Mouse (Mus musculus) midbrain, embryonic 11.5 days (tissue): ENCODE data around the gene Cytip. TPM values are rescaled to one million over a fixed set of nuclear protein-coding genes. Genes with fewer than 3 reads are reported as not detected.

Experiments used
- ATAC-seq: fragments of 200-750 bp; cut with Nextera tagmentation; 2 replicates; pipeline ENCODE4 v1.8.0; 2017; ENCODE audit warnings: moderate TSS enrichment, moderate library complexity; ENCODE audit not compliant: low FRiP score
- DNase-seq: peaks from one replicate; pipeline ENCODE4 v3.0.0; 2015; ENCODE audit warnings: low spot score; ENCODE audit errors: missing footprints
- H3K27ac ChIP-seq: fragments of 300-500 bp; sonication (generic); 2 replicates; pipeline ENCODE4 v1.5.1; 2014; ENCODE audit warnings: low read depth, low read length
- H3K27me3 ChIP-seq: fragments of 300-500 bp; sonication (generic); 2 replicates; pipeline ENCODE4 v1.6.1; 2014; ENCODE audit warnings: mild to moderate bottlenecking, low read length, moderate library complexity, mixed read lengths; ENCODE audit not compliant: control insufficient read depth, insufficient read depth
- H3K36me3 ChIP-seq: fragments of 300-500 bp; sonication (generic); 2 replicates; pipeline ENCODE4 v1.6.1; 2014; ENCODE audit warnings: mild to moderate bottlenecking, low read length, moderate library complexity, mixed read lengths; ENCODE audit not compliant: control insufficient read depth, insufficient read depth
- H3K4me1 ChIP-seq: fragments of 300-500 bp; sonication (generic); 2 replicates; pipeline ENCODE4 v1.6.1; 2014; ENCODE audit warnings: low read length; ENCODE audit not compliant: control insufficient read depth, insufficient read depth
- H3K4me2 ChIP-seq: fragments of 300-500 bp; sonication (generic); 2 replicates; pipeline ENCODE4 v1.6.1; 2014; ENCODE audit warnings: mild to moderate bottlenecking, moderate library complexity
- H3K4me3 ChIP-seq: fragments of 300-500 bp; sonication (generic); 2 replicates; pipeline ENCODE4 v1.5.1; 2014; ENCODE audit warnings: low read depth, low read length
- H3K9ac ChIP-seq: fragments of 300-500 bp; sonication (generic); 2 replicates; pipeline ENCODE4 v1.6.1; 2014; ENCODE audit warnings: low read length
- H3K9me3 ChIP-seq: fragments of 300-500 bp; sonication (generic); 2 replicates; pipeline ENCODE4 v1.6.1; 2016; ENCODE audit warnings: low read length; ENCODE audit not compliant: control insufficient read depth
- WGBS: fragments of 180-500 bp; shearing (Covaris S2); extraction: QIAGEN DNeasy Blood & Tissue Kit; methylation state at CpG from one replicate; pipeline ENCODE4 v1.1.7; 2014; 5-methylcytosine and 5-hydroxymethylcytosine counted together
- polyA plus RNA-seq: library from polyadenylated mRNA; unstranded; fragments of >200 nt; fragmentation: Nextera tagmentation; extraction: Ambion mirVana; gene quantifications from 2 replicates; pipeline ENCODE4 v1.2.1, GENCODE M21; 2014

Cytip gene
- polyA plus RNA-seq, 1 experiment from 2014 or later, result 0.34 TPM

DNA sequence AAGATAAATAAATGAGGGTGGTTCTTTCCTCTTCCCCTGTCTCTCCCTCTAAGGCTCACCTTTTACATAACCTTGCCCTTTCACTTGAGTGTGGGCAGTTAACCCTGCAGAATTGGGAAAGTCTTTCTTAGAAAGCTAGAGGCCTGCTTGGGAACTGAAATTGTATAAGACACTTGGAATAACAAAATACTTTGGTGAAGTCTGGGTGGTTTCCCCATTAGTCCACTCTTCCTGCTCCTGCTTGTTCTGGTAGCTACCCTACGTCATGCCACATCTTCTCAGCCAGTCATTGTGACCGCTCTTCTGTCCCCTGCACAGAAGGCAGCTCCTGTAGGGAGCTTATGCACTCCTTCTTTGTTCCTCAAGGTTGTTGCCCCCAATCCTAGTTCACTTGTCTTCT, 26.2 kb downstream of the Cytip start:
- Histone ChIP-seq H3K9ac (no peak overlapping the region), H3K36me3 (no peaks in the 10 kb centered on the region), H3K9me3 (no peaks in the 10 kb centered on the region), H3K4me1 (no peaks in the 10 kb centered on the region), H3K4me2 (no peak overlapping the region), H3K27me3 (no peaks in the 10 kb centered on the region), H3K4me3 (no peak overlapping the region), H3K27ac (no peak overlapping the region)
- DNase-seq (no peak), ATAC-seq (no peak)
- WGBS, result 81% methylated on average over 2 of the region's 2 CpGs

DNA sequence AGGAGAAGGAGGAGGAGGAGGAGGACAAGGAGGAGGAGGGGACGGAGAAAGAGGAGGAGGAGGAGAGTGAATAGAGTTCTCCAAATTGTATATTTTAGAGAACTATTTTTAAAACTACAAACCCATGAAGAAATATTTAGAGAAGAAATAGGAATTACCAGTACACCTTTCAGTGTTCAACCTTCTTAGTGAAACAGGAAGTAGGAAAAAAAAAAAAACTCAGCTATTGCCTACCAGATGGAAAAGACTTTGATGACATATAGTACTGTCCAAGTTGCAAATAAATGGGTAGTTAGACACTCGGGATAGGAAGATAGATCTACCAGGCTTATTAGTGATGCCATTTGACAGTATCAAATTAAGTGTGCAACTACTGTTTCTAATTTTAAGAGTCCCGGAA, 27.7 kb downstream of the Cytip start:
- Histone ChIP-seq H3K9ac (no peak overlapping the region), H3K4me2 (no peak overlapping the region), H3K4me3 (no peak overlapping the region), H3K4me1 (no peaks in the 10 kb centered on the region), H3K36me3 (no peaks in the 10 kb centered on the region), H3K27ac (no peak overlapping the region), H3K27me3 (no peaks in the 10 kb centered on the region), H3K9me3 (no peaks in the 10 kb centered on the region)
- WGBS, result 79% methylated on average over 3 of the region's 3 CpGs
- no peak for ATAC-seq
- DNase-seq, result no peak

DNA sequence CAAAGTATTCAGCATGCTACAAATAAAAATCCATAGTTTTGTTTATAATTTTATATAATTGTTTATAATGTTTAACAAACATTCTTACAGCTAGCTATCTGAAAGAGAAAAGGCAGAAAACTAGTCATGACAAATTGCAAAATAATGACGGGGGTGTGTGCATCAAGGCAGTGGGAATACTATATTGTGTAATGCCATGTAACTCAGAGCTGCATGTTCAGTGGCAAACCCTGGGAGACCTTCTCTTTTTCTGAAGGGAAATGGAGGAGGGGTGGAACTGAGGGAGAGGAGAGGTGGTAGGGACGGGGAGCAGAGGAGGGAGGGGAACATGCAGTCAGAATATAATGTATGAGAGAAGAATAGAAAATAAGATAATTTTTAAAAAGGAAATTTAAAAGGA, 28.6 kb downstream of the Cytip start:
- 90% methylated on average over 2 of the region's 2 CpGs for WGBS
- Histone ChIP-seq H3K27ac (no peak overlapping the region), H3K9me3 (no peaks in the 10 kb centered on the region), H3K27me3 (no peaks in the 10 kb centered on the region), H3K4me1 (no peaks in the 10 kb centered on the region), H3K4me2 (no peak overlapping the region), H3K9ac (no peak overlapping the region), H3K4me3 (no peak overlapping the region), H3K36me3 (no peaks in the 10 kb centered on the region)
- DNase-seq (no peak), ATAC-seq (no peak)

DNA sequence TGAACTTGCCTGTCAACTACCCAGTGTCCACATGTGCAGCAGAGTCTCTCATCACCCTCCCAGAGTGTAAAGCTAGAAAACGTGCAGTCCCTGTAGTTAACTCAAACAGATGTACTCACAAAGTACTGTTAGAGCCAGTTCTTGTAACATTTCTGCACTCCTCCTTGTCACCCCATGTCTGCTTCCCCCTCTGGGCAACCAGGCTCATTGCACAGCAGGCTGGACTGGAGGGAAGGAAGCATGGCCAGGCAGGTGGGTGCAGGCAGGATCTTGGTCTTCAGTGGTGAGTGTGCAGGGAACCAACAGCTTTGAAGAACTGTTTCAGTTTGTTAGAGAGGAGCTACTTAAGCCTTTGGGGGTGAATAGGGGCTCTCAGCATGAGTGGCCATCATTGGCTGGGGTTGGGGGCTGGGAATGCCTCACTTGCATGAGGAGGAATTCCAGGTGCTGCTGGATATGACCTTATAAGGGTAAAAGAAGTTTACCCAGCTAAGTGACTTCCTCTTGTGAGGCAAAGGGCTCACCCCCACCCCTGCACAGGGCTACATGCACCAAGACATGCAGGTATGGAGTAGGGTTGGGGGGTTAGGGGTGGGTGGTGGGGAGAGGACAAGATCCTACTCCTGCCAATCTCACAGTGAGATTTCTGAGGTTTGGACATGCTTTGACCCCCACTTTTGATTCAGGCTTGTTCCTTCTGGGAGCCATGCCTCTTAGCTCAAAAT, 31.7 kb downstream of the Cytip start:
- DNase-seq, result no peak
- WGBS, result 57% methylated on average over 1 of the region's 1 CpGs
- no peak for ATAC-seq

DNA sequence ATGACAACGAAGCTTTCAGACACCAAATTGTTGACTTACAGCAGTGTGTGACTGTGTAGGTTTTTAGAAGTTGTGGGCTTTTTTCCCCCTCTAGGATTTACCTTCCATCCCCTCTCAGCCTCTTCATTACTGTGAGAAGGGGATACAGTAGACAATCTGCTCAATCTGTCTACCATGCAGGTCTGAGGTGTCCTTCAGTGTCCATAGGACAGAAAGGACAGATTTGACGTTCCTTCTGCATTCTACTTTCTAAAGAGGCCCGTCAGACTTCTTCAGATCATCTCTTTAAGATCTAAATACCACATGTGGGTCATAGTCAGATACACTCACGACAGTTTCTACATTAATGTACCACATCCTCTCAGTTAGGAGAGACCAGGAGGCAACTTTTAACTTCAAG, 33.5 kb downstream of the Cytip start:
- Histone ChIP-seq H3K4me1 (no peaks in the 10 kb centered on the region), H3K27me3 (no peaks in the 10 kb centered on the region), H3K9me3 (no peaks in the 10 kb centered on the region), H3K36me3 (no peaks in the 10 kb centered on the region), H3K9ac (no peak overlapping the region), H3K27ac (no peak overlapping the region), H3K4me3 (no peak overlapping the region), H3K4me2 (no peak overlapping the region)
- no peak for ATAC-seq
- 83% methylated on average over 4 of the region's 4 CpGs for WGBS
- DNase-seq, result no peak

More for the DNA sequence above, 31.7 kb downstream of the Cytip start:
- H3K4me3 ChIP-seq, result no peak overlapping the region
- H3K9me3 ChIP-seq, result no peaks in the 10 kb centered on the region
- no peak overlapping the region for H3K27ac ChIP-seq
- H3K27me3 ChIP-seq, result no peaks in the 10 kb centered on the region
- no peak overlapping the region for H3K9ac ChIP-seq
- no peak overlapping the region for H3K4me2 ChIP-seq
- no peaks in the 10 kb centered on the region for H3K36me3 ChIP-seq
- H3K4me1 ChIP-seq, result no peaks in the 10 kb centered on the region

DNA sequence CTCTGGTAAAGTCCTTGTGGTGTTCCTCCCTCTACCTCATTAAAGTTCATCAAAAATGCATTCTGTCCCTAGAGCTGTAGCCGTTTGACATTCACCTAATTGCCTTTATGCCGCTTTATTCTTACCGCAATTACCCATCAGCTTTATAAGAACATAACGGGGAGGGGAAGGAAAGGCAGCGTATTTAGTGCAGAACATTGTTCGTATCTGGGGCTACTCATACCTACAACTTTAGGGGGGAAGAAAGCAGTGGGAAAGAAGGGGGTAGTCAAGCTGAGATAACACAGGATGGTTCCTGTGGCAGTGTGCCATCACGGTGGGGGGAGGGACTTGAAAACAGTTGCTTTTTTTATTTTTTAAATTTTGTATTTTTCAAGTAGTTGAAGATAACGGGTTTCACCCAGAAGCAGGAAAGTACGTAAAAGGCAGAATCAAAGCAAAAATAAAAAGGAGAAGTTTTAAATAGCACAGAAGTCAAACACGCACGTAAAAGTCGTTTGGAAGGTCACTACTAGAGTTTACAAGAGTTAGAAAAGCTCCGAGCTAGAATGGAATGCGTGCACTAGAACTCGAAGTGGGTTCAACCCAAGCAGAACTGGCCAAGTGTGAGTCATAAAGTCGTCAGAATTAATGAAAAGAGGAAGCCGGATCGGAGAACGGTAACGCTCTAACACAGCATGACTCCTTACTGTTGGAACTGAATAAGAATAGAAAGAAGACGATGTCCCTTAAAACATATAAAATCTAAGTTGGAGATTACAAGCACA, 34.6 kb downstream of the Cytip start:
- H3K27ac ChIP-seq, result no peak overlapping the region
- DNase-seq (no peak), ATAC-seq (no peak)
- H3K9ac ChIP-seq, result no peak overlapping the region
- no peaks in the 10 kb centered on the region for H3K9me3 ChIP-seq
- no peaks in the 10 kb centered on the region for H3K4me1 ChIP-seq
- no peaks in the 10 kb centered on the region for H3K36me3 ChIP-seq
- no peak overlapping the region for H3K4me3 ChIP-seq
- no peak overlapping the region for H3K4me2 ChIP-seq
- WGBS, result 90% methylated on average over 21 of the region's 21 CpGs
- no peaks in the 10 kb centered on the region for H3K27me3 ChIP-seq

DNA sequence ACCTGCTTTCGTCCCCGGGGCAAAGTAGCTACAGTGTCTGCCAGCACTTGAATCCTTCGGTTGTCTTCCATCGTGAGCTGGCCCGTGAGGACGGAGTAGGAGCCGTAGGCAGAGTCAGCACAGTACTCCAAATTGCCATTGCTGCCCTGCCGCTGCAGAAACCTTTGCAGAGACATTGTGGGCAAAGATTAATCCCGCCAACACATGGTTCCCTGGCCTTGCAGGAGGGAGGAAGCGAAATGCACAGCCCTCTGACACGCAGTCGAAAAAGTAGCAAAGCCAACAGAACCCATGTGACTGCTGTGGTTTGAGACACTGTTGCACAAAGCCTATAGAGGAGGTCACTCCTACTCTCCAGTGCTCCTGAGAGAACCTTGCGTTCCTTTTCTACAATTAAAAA, 35.5 kb downstream of the Cytip start:
- Histone ChIP-seq H3K27me3 (no peaks in the 10 kb centered on the region), H3K9me3 (no peaks in the 10 kb centered on the region), H3K27ac (no peak overlapping the region), H3K36me3 (no peaks in the 10 kb centered on the region), H3K9ac (no peak overlapping the region), H3K4me1 (no peaks in the 10 kb centered on the region), H3K4me3 (no peak overlapping the region), H3K4me2 (no peak overlapping the region)
- DNase-seq (no peak), ATAC-seq (no peak)
- 93% methylated on average over 13 of the region's 13 CpGs for WGBS

DNA sequence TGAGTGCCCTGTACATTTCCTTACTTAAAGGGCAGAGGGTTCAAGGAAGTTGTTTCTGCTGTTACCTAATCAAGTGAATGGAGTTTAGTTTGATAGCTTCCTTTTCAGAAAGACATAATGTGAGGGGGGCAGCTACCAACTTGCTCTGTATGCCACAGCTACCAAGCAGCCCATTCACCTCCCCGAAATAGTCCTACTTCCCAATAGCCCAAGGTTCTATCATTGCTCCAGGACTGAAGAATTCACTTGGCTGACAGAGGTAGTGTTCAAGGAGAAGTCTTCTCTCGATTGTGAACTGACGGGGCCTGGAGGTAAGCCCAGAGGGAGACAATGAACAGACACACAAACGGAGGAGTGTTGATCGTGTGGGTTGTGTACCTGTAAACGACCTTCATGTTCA, 36.2 kb downstream of the Cytip start:
- H3K27me3 ChIP-seq, result no peaks in the 10 kb centered on the region
- no peak overlapping the region for H3K4me3 ChIP-seq
- H3K9ac ChIP-seq, result no peak overlapping the region
- no peaks in the 10 kb centered on the region for H3K4me1 ChIP-seq
- WGBS, result 94% methylated on average over 6 of the region's 6 CpGs
- DNase-seq (no peak), ATAC-seq (no peak)
- H3K36me3 ChIP-seq, result no peaks in the 10 kb centered on the region
- H3K9me3 ChIP-seq, result no peaks in the 10 kb centered on the region
- H3K27ac ChIP-seq, result no peak overlapping the region
- H3K4me2 ChIP-seq, result no peak overlapping the region

DNA sequence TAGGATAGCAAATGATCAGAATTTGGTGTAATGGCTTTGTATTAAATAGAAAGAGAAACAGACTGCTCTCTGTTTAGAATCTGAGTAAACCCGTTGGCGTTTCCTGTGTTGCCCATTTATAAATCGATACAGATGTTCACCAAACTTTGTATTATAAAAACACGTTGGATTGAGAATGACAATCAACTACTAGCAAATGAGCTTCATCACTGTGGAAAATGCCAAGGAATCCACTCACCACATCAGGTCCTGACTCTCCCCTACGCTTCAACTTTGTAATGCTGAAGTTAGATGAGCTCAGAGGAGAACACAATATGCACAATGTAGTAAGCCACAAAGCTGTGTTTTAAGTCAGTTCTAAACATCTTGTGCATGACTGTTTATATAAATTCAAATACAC, 36.8 kb downstream of the Cytip start:
- no peak overlapping the region for H3K9ac ChIP-seq
- 91% methylated on average over 5 of the region's 5 CpGs for WGBS
- H3K4me1 ChIP-seq, result no peaks in the 10 kb centered on the region
- no peaks in the 10 kb centered on the region for H3K27me3 ChIP-seq
- no peaks in the 10 kb centered on the region for H3K9me3 ChIP-seq
- DNase-seq (no peak), ATAC-seq (no peak)
- no peaks in the 10 kb centered on the region for H3K36me3 ChIP-seq
- H3K27ac ChIP-seq, result no peak overlapping the region
- no peak overlapping the region for H3K4me2 ChIP-seq
- H3K4me3 ChIP-seq, result no peak overlapping the region
